Mouse (Mus musculus): ENCODE data around the gene Ppp1r10.

Gene Ppp1r10

GRCm38 (mm10) chr17:35903343-35903991, 12.8 kb upstream of the Ppp1r10 start:
- DNase-seq (ENCODE audit: low read depth, low spot score): no peak

- DNase-seq (ENCODE audit: low read depth, low spot score): no peak
Measured at GRCm38 (mm10) chr17:35903992-35904355, 12.3 kb upstream of the Ppp1r10 start.

GRCm38 (mm10) chr17:35905587-35905986, 10.6 kb upstream of the Ppp1r10 start:
- no peak for DNase-seq (ENCODE audit: low read depth, low spot score)

GRCm38 (mm10) chr17:35907609-35908008, 8.6 kb upstream of the Ppp1r10 start:
- no peak for DNase-seq (ENCODE audit: low read depth, low spot score)

GRCm38 (mm10) chr17:35909186-35909918, 6.9 kb upstream of the Ppp1r10 start:
- no peak for DNase-seq (ENCODE audit: low read depth, low spot score)

- DNase-seq (ENCODE audit: low read depth, low spot score): peak; percentile 96
Measured at GRCm38 (mm10) chr17:35909919-35910369, 6.3 kb upstream of the Ppp1r10 start, which contains the start of gene Atat1. Gene Atat1, minus strand, starts transcription at chr17:35910075.

- no peak for DNase-seq (ENCODE audit: low read depth, low spot score)
Measured at GRCm38 (mm10) chr17:35914975-35915374, 1.3 kb upstream of the Ppp1r10 start.

GRCm38 (mm10) chr17:35915538-35916296, 517 bp upstream of the Ppp1r10 start:
- peak; percentile 71 for DNase-seq (ENCODE audit: low read depth, low spot score)

- DNase-seq (ENCODE audit: low read depth, low spot score): no peak
Measured at GRCm38 (mm10) chr17:35917143-35917462, 869 bp downstream of the Ppp1r10 start.

- peak; percentile 88 for DNase-seq (ENCODE audit: low read depth, low spot score)
Measured at GRCm38 (mm10) chr17:35917463-35918251, 1.4 kb downstream of the Ppp1r10 start.

- peak; percentile 83 for DNase-seq (ENCODE audit: low read depth, low spot score)
Measured at GRCm38 (mm10) chr17:35918276-35919059, 2.2 kb downstream of the Ppp1r10 start.

- DNase-seq (ENCODE audit: low read depth, low spot score): peak; percentile 98
Measured at GRCm38 (mm10) chr17:35919060-35919715, 3.0 kb downstream of the Ppp1r10 start.

GRCm38 (mm10) chr17:35919864-35920301, 3.6 kb downstream of the Ppp1r10 start:
- DNase-seq (ENCODE audit: low read depth, low spot score): peak; percentile 65

- no peak for DNase-seq (ENCODE audit: low read depth, low spot score)
Measured at GRCm38 (mm10) chr17:35920384-35920783, 4.2 kb downstream of the Ppp1r10 start.

GRCm38 (mm10) chr17:35920862-35921562, 4.8 kb downstream of the Ppp1r10 start:
- peak; percentile 80 for DNase-seq (ENCODE audit: low read depth, low spot score)

GRCm38 (mm10) chr17:35921710-35922109, 5.5 kb downstream of the Ppp1r10 start:
- no peak for DNase-seq (ENCODE audit: low read depth, low spot score)

- DNase-seq (ENCODE audit: low read depth, low spot score): no peak
Measured at GRCm38 (mm10) chr17:35922566-35922965, 6.3 kb downstream of the Ppp1r10 start.

GRCm38 (mm10) chr17:35923281-35923680, 7.0 kb downstream of the Ppp1r10 start:
- no peak for DNase-seq (ENCODE audit: low read depth, low spot score)

GRCm38 (mm10) chr17:35927471-35927870, 11.2 kb downstream of the Ppp1r10 start:
- no peak for DNase-seq (ENCODE audit: low read depth, low spot score)

GRCm38 (mm10) chr17:35929534-35929933, 13.3 kb downstream of the Ppp1r10 start:
- no peak for DNase-seq (ENCODE audit: low read depth, low spot score)

Measured in R1 (cell line).